Mouse (Mus musculus) hematopoietic multipotent progenitor cell, adult 10-12 weeks (in vitro differentiated cells): Measurements from ENCODE around the gene Plekho2. TPM values are rescaled to one million over a fixed set of nuclear protein-coding genes. Genes with fewer than 3 reads are reported as not detected.

Experiments
- polyA plus RNA-seq: library from polyadenylated mRNA; stranded (reverse); fragments of >175 nt; gene quantifications from 2 replicates; pipeline ENCODE4 v1.2.3, GENCODE M21; 2012; ENCODE audit warnings: low replicate concordance

Gene Plekho2
- polyA plus RNA-seq, result 44.8 and 116 TPM in 2 replicates

DNA sequence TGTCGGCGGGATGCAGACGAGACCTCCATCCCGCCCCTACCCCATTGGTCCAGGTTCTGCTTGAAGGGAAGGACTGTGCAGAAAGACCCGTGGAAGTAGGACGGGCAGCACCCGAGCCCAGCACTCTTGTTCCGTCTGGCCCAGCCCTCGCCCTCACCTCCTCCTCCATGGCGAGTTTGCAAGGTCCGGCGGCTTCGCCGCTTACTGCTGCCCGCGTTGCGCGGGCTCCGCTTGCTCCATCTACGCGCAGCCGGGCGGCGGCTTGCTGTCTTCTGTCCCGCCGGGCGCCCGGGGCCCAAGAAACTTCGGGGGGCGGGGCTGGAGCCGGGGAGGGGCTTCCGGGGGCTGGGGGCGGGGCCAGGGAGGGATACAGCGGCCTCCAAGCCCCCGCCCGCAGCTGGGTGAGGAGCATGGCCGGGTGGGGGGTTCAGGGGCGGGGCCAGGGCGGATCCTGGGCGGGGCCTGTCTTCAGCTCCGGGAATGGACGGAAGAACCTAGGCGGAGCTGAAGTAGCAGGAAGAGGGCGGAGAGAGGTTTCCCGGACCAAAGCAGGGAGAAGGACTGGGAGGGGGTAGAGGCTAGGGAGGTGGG is at the start of gene Plekho2:
Gene Plekho2 (minus strand): TSS at position 260 of the 591 bp plus-strand sequence.

DNA sequence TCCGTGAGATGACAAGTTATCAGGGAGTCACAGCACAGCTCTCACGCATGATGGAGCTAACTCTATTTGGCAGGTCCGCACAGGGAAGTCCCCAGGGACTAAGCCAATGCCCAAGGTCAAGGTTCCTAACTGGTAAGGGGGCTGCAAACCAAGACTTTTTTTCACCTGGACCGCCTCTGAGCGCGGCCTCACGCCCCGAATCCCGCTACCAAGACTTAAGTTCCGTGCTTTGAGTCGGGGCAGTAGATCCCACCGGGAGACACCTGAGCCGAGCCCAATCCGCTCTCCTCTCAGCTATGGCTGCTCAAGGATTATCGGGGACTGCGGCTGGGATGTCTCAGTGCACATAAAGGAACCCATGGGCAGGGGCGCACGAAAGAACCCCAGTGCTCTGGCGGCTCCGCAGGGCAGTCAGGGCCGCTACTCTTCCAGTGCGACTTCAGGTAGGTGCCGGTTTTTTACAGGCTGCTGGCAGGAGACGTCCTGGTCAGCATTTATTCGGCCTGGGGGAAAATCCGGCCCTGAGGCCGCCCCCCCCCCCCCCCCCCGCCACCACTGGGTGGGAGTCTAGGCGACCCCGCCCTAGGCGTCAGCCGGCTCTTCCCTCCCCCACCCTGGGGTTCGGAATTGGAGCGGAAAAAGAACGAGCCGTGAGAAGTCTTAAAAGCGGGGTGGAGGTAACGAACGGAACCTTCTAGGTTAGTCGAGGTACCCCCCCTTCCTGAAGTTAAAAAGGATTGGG is 49.4 kb upstream of the Plekho2 start, which contains the start of gene Rbpms2:
Gene Rbpms2 (plus strand): TSS at position 624 of the 742 bp plus-strand sequence.

DNA sequence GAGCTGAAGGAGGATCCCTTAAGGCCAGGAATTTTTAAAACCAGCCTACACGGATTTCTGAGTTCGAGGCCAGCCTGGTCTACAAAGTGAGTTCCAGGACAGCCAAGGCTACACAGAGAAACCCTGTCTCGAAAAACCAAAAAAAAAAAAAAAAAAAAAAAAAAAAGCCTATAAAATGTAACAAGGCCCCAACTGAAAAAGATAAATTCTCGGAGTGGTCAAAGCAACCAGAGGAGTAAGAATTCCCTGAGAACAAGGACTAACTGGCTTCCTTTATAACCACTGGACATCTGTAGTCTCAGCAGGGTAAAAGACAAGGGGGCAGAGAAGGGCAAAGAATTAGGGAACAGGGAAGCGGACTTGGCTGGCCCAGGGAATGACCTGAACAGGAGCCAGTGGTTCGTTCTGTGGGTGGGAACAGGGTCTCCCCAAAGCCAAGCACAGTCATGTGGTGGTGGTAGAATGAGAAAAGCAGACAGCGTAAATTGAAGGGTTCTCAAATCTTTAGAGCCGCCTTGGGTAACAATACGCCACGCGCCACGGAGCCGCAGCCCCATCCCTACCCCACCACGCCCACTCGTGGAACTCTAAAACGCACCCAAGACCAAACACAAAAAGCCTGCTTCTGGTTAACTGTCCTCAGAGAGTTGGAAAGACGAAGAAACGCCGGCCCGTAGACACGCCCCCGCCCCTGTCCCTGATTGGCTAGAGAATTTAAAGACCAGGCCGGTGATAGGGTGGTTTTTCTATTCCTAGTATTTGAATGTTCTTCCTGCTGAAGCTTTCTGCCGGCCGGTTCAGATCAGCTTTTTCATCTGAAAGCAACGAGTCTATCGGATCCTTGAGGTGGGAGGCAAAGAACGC is 6.8 kb upstream of the Plekho2 start, which contains the start of gene Pif1:
Gene Pif1 (plus strand): TSS at position 755 of the 864 bp plus-strand sequence.

DNA sequence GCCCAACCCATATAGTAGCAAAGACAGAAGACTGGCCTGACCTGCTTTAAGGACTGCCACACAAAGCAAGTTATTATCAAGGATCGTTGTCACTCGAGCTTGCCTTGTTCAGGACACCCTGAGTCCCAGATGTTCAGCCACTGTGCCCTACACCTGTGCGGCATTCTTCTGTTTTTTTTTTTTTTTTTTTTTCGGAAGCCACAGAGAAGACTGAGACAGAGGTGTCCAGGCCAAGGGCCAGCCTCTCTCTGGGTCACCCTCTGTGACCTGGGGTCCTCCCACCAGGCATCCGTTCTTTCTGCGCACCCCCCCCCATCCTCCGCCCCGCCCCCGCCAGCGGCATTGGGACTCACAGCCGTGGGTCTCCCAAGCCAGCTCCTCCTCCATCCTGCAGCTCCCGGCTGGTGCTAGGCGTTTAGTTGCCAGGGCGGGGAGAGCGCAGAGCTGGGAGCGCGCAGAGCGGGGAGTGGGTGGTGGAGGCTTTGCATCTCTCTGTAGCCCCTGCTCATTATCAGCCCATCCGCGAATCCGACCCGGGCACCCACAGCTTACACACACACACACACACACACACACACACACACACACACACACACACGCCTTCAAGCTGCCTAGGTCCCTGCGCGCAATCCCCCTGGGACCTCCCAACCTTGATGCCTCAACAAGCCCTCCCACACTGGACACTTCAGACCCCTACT is 59.9 kb downstream of the Plekho2 start, which contains the start of gene Ankdd1a:
Gene Ankdd1a (minus strand): TSS at position 387 of the 698 bp plus-strand sequence.

Other genes with a start within 250 kb of the Plekho2 start
- gene Pdcd7, start 233.9 kb downstream of the Plekho2 start, polyA plus RNA-seq, result 19.0 and 54.3 TPM in 2 replicates
- gene Ubap1l, start 219.0 kb downstream of the Plekho2 start, polyA plus RNA-seq, result 0.43 and 0.84 TPM in 2 replicates
- 0.03 TPM in 1 of 2 replicates, not detected in the other for gene Kbtbd13, start 188.4 kb downstream of the Plekho2 start, polyA plus RNA-seq
- 1.4 and 1.5 TPM in 2 replicates for gene Rasl12, start 181.5 kb downstream of the Plekho2 start, polyA plus RNA-seq
- gene Slc51b, start 157.1 kb downstream of the Plekho2 start, polyA plus RNA-seq, result not detected in 2 replicates
- gene Mtfmt, start 144.3 kb downstream of the Plekho2 start, polyA plus RNA-seq, result 11.1 and 17.8 TPM in 2 replicates
- 40.1 and 57.2 TPM in 2 replicates for gene Spg21, start 119.1 kb downstream of the Plekho2 start, polyA plus RNA-seq
- gene Ankdd1a, start 59.8 kb downstream of the Plekho2 start, polyA plus RNA-seq, result not detected in 2 replicates
- 3.5 and 3.7 TPM in 2 replicates for gene Pif1, start 7.1 kb upstream of the Plekho2 start, polyA plus RNA-seq
- gene Rbpms2, start 49.6 kb upstream of the Plekho2 start, polyA plus RNA-seq, result 1.2 and 1.4 TPM in 2 replicates
- gene Oaz2, start 88.0 kb upstream of the Plekho2 start, polyA plus RNA-seq, result 74.6 and 178 TPM in 2 replicates
- 10.9 and 38.0 TPM in 2 replicates for gene Zfp609, start 247.5 kb upstream of the Plekho2 start, polyA plus RNA-seq